Mouse (Mus musculus): Measurements from ENCODE around the gene Zgpat. TPM values are rescaled to one million over a fixed set of nuclear protein-coding genes. Genes with fewer than 3 reads are reported as not detected.

The Zgpat gene
- polyA plus RNA-seq (2012; rRNA removed): 102 and 106 TPM in 2 replicates

DNA sequence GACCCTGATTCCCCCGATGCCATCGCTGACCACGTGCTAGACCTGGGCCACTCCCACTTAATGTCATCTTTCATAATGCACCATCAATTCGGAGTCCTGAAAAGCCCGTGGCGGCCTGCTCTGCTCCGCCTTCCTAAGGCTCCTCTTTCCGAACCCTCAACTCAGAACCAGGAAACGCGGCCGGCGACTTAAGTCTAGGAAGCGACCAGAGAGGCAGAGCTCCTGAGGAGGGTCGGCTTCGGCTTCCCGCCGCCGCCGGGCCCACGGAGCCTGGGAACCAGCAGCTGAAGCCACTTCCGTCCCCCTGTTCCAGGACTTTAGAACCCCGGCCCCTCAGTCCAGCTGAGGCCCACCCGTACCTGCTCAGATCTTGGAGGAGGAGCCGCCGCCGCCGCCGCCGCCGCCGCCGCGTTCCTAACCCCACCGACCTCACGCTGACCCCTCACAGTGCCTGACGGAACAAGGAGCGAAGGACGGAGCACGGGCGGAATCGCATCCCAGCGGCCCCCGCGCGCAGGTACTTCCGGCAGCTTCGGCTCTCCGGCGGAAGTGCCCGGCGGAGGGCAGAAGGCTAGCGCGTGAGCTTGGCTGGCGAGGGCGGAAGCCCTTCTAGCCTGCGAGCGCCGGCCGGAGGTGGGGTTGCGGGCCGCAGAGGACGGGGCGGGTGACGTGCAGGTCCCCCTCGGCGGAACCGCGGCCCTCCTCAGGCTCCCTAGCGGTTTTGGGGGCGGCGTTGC lies at the start of gene Zgpat, which contains the start of gene Arfrp1:
Zgpat (plus strand) TSS at position 69 of the 737 bp plus-strand sequence.
Arfrp1 (minus strand) TSS at position 545 of the 737 bp plus-strand sequence.
- Histone ChIP-seq H3K4me3 (replicated peaks; ENCODE audit: insufficient read depth, low read depth, low read length) (peak within 1 kb of the TSS; percentile 76), H3K27ac (ENCODE audit: insufficient read depth, low read length) (peak within 1 kb of the TSS; percentile 69), H3K4me1 (ENCODE audit: control insufficient read depth, insufficient read depth, low read length) (no peaks in the 10 kb centered on the region), H3K27me3 (ENCODE audit: control insufficient read depth, insufficient read depth, low read length) (no peaks in the 10 kb centered on the region)
- TF ChIP-seq CTCF (IDR thresholded peaks at IDR 0.05; ENCODE audit: borderline replicate concordance, insufficient read depth, low read depth, low read length): no peak
- TF ChIP-seq POLR2A (IDR thresholded peaks at IDR 0.05; ENCODE audit: borderline replicate concordance, insufficient read depth, low read length): peak; percentile 55
- peak; percentile 92 for DNase-seq
- WGBS: under 1% methylated on average over 71 of the region's 71 CpGs

DNA sequence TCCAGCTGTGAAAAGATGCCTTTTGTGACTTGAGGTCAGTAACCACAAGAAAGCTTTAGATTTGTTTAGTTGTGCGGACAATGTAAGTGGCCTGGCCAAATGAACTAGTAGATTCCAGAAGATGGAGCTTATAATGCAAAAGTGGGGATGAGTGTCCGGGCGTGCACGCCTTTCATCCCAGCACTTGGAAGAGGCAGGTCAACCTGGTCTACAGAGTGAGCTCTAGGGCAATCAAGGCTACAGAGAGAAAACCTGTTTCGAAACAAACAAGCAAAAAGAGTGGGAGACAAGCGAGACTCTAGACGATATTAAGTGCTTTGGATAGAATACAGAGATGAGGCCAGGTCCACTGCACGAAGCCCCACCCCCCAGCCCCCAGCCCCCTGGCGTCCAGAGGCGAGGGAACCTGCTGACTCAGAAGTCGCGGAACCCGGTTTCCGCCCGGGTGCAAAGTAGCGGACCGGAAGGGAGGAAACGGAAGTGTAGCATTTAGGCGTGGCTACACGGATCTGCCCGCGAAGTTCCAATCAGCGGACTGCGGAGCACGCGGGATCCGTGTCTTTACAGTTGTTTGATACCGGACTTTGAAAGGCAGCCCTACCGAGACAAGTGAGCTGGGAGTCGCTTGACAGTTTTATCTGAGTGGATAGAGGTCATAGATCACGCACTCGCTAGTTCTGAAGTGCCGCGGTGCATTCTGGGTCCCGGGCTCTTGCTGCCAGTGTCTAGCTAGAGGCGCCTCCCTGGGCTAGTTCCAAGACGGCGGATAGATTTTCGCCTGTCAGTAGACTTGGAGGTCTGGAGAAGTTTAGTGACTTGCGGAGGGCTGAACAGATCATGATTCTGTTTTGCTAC lies 45.3 kb upstream of the Zgpat start, which contains the start of gene Rtel1:
Rtel1 (plus strand) TSS at position 492 of the 855 bp plus-strand sequence.
- H3K27me3 ChIP-seq (ENCODE audit: control insufficient read depth, insufficient read depth, low read length): no peaks in the 10 kb centered on the region
- H3K4me1 ChIP-seq (ENCODE audit: control insufficient read depth, insufficient read depth, low read length): no peaks in the 10 kb centered on the region
- H3K4me3 ChIP-seq (replicated peaks; ENCODE audit: insufficient read depth, low read depth, low read length): peak within 1 kb of the TSS; percentile 83
- peak; percentile 53; the same call in 1 of the 2 replicates for TF ChIP-seq POLR2A (IDR thresholded peaks at IDR 0.05; ENCODE audit: borderline replicate concordance, insufficient read depth, low read length)
- TF ChIP-seq CTCF (IDR thresholded peaks at IDR 0.05; ENCODE audit: borderline replicate concordance, insufficient read depth, low read depth, low read length): no peak
- peak; percentile 83 to 87 for DNase-seq
- peak within 1 kb of the TSS; percentile 29; the same call in 1 of the 2 replicates for H3K27ac ChIP-seq (ENCODE audit: insufficient read depth, low read length)
- 4% methylated on average over 40 of the region's 40 CpGs for WGBS

DNA sequence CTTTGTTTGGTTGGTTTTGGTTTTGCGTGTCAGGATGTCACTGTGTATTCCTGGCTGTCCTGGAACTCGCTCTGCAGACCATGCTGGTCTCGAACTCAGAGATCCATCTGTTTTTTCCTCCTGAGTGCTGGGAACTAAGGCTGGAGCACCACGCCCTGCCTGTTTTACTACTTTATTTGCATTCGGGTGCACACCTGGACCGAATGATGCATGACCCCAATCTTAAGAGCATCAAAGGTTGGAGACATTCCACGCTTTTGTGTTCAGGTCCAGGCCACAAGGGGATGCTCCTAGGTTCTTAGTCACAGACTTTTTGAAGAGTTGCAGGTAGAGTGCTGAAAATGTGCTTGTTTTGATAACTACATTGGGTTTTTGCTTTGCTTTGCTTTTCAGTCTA lies 44.6 kb upstream of the Zgpat start:
- Histone ChIP-seq H3K27ac (ENCODE audit: insufficient read depth, low read length) (no peak overlapping the region), H3K4me1 (ENCODE audit: control insufficient read depth, insufficient read depth, low read length) (no peaks in the 10 kb centered on the region), H3K27me3 (ENCODE audit: control insufficient read depth, insufficient read depth, low read length) (no peaks in the 10 kb centered on the region), H3K4me3 (replicated peaks; ENCODE audit: insufficient read depth, low read depth, low read length) (peak overlapping the region; percentile 83)
- 11% methylated on average over 7 of the region's 7 CpGs for WGBS
- TF ChIP-seq POLR2A (IDR thresholded peaks at IDR 0.05; ENCODE audit: borderline replicate concordance, insufficient read depth, low read length): no peak
- TF ChIP-seq CTCF (IDR thresholded peaks at IDR 0.05; ENCODE audit: borderline replicate concordance, insufficient read depth, low read depth, low read length): no peak
- DNase-seq: no peak

DNA sequence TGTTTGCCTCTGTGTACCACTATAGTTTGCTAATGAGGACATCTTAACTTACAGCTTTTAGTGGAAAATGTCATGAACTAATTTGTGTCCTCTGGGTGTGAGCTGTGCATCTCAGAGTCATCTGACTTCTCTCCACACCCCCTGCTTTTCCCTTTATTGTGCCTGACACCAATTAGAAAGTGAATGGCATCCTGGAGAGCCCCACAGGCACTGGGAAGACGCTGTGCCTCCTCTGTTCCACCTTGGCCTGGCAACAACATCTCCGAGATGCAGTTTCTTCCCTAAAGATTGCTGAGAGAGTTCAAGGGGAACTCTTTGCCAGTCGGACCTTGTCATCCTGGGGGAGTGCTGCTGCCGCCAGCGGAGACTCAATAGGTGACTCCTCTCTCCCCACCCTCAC lies 42.6 kb upstream of the Zgpat start:
- H3K27ac ChIP-seq (ENCODE audit: insufficient read depth, low read length): no peak overlapping the region
- no peak overlapping the region for H3K4me3 ChIP-seq (replicated peaks; ENCODE audit: insufficient read depth, low read depth, low read length)
- no peak for DNase-seq
- no peaks in the 10 kb centered on the region for H3K4me1 ChIP-seq (ENCODE audit: control insufficient read depth, insufficient read depth, low read length)
- WGBS: 69% methylated on average over 5 of the region's 5 CpGs
- no peaks in the 10 kb centered on the region for H3K27me3 ChIP-seq (ENCODE audit: control insufficient read depth, insufficient read depth, low read length)
- TF ChIP-seq POLR2A (IDR thresholded peaks at IDR 0.05; ENCODE audit: borderline replicate concordance, insufficient read depth, low read length) (no peak), CTCF (IDR thresholded peaks at IDR 0.05; ENCODE audit: borderline replicate concordance, insufficient read depth, low read depth, low read length) (no peak)

DNA sequence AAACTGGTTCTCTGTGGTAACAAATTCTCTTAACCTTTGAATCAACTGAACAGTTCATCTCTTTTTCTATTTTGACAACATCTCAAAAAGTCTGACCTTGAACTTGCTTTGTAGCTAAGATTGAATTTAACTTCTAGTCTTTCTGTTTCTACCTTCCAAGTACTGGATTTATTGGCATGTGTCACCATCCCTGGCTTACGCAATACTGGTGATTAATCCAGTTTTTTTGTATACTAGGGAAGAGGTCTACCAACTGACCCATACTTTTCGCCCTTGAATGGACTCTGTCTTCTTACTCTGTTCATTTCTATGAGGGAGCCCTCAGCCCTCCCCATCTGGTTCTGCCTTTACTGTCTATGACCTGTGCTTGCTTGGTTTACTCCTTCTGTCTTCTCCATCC lies 38.6 kb upstream of the Zgpat start:
- H3K27me3 ChIP-seq (ENCODE audit: control insufficient read depth, insufficient read depth, low read length): no peaks in the 10 kb centered on the region
- H3K4me1 ChIP-seq (ENCODE audit: control insufficient read depth, insufficient read depth, low read length): no peaks in the 10 kb centered on the region
- no peak for DNase-seq
- 96% methylated on average over 2 of the region's 2 CpGs for WGBS
- TF ChIP-seq CTCF (IDR thresholded peaks at IDR 0.05; ENCODE audit: borderline replicate concordance, insufficient read depth, low read depth, low read length) (no peak), POLR2A (IDR thresholded peaks at IDR 0.05; ENCODE audit: borderline replicate concordance, insufficient read depth, low read length) (no peak)
- no peak overlapping the region for H3K27ac ChIP-seq (ENCODE audit: insufficient read depth, low read length)
- H3K4me3 ChIP-seq (replicated peaks; ENCODE audit: insufficient read depth, low read depth, low read length): no peak overlapping the region

DNA sequence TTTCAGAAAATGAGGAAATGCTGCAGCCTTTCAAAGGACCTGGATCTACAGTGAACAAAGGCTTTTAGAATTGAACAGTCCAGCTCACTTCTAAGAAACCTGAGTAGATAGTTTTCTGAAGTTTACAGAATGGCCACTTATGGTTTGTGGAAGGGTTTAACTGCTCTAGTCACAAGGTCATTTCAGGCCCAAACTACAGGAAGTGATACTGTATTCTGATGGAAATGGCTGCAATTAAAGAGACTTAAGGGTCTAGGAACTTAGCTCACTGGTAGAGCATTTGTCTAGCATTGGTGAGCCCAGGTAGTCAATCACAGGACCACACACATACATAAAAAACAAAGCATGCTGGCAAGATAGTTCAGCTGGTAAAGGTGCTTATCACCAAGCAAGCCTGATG lies 32.2 kb upstream of the Zgpat start:
- Histone ChIP-seq H3K27ac (ENCODE audit: insufficient read depth, low read length) (no peak overlapping the region), H3K4me1 (ENCODE audit: control insufficient read depth, insufficient read depth, low read length) (no peaks in the 10 kb centered on the region), H3K4me3 (replicated peaks; ENCODE audit: insufficient read depth, low read depth, low read length) (no peak overlapping the region), H3K27me3 (ENCODE audit: control insufficient read depth, insufficient read depth, low read length) (no peaks in the 10 kb centered on the region)
- no peak for TF ChIP-seq CTCF (IDR thresholded peaks at IDR 0.05; ENCODE audit: borderline replicate concordance, insufficient read depth, low read depth, low read length)
- TF ChIP-seq POLR2A (IDR thresholded peaks at IDR 0.05; ENCODE audit: borderline replicate concordance, insufficient read depth, low read length): no peak
- no peak for DNase-seq

DNA sequence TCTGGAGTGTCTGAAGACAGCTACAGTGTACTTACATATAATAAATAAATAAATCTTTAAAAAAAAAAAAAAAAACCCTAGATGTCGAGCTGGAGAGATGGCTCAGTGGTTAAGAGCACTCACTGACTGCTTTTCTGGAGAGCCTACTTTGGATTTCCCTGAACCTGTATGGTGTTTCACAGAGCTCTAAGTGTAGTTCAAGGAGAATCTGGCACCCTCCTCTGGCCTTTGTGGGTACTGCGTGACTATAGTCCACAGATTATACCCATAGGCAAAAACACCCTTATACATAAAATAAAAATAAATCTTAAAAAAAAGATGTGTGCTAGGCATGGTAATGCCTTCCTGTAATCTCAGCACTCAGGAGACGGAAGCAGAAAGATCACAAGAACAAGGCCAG lies 30.7 kb upstream of the Zgpat start:
- H3K4me3 ChIP-seq (replicated peaks; ENCODE audit: insufficient read depth, low read depth, low read length): no peak overlapping the region
- 61% methylated on average over 3 of the region's 3 CpGs for whole genome bisulfite sequencing
- TF ChIP-seq CTCF (IDR thresholded peaks at IDR 0.05; ENCODE audit: borderline replicate concordance, insufficient read depth, low read depth, low read length) (peak; percentile 61; the same call in 1 of the 2 replicates), POLR2A (IDR thresholded peaks at IDR 0.05; ENCODE audit: borderline replicate concordance, insufficient read depth, low read length) (no peak)

More for the DNA sequence above, 30.7 kb upstream of the Zgpat start:
- H3K27me3 ChIP-seq (ENCODE audit: control insufficient read depth, insufficient read depth, low read length): no peaks in the 10 kb centered on the region
- H3K27ac ChIP-seq (ENCODE audit: insufficient read depth, low read length): no peak overlapping the region
- no peaks in the 10 kb centered on the region for H3K4me1 ChIP-seq (ENCODE audit: control insufficient read depth, insufficient read depth, low read length)
- peak; percentile 64 to 77 for DNase-seq

Measured in cerebellum, adult 2 months (tissue).